Mouse (Mus musculus) embryonic facial prominence, embryonic 12.5 days (tissue): ENCODE data around the gene Eya2. TPM values are rescaled to one million over a fixed set of nuclear protein-coding genes. Genes with fewer than 3 reads are reported as not detected.

Source experiments
- polyA plus RNA-seq: library from polyadenylated mRNA; unstranded; fragments of >200 nt; fragmentation: Nextera tagmentation; extraction: Ambion mirVana; gene quantifications from 2 replicates; pipeline ENCODE4 v1.2.1, GENCODE M21; 2016

Eya2 gene
- polyA plus RNA-seq, 1 experiment from 2014 or later = 22.5 TPM

Other genes starting within 250 kb of the Eya2 start
- gene Zfp663, start 226.3 kb upstream of the Eya2 start, polyA plus RNA-seq = 2.6 and 2.9 TPM in 2 replicates
- gene Zfp334, start 206.8 kb upstream of the Eya2 start, polyA plus RNA-seq = 17.0 and 17.1 TPM in 2 replicates
- gene Ocstamp, start 194.6 kb upstream of the Eya2 start, polyA plus RNA-seq = 0.08 TPM in 2 replicates
- 0.10 and 0.24 TPM in 2 replicates for gene Slc13a3, start 121.8 kb upstream of the Eya2 start, polyA plus RNA-seq
- 54.0 and 54.3 TPM in 2 replicates for gene Trp53rka, start 101.7 kb upstream of the Eya2 start, polyA plus RNA-seq
- gene Slc2a10, start 91.2 kb upstream of the Eya2 start, polyA plus RNA-seq = 10.2 TPM in 2 replicates